Mouse (Mus musculus) liver, embryonic 14.5 days (tissue): ENCODE measurements around the gene Rbfox1. TPM values are rescaled to one million over a fixed set of nuclear protein-coding genes. Genes with fewer than 3 reads are reported as not detected.

ENCODE experiments used
- ATAC-seq: fragments of 200-750 bp; cut with Nextera tagmentation; 2 replicates; pipeline ENCODE4 v1.8.0; 2017; ENCODE audit warnings: moderate number of reproducible peaks, mild to moderate bottlenecking, moderate library complexity; ENCODE audit not compliant: insufficient read depth
- DNase-seq, 3 experiments: peaks; one replicate each; pipeline ENCODE4 v3.0.0-alpha.2; 2012 to 2013; ENCODE audit warnings: low read depth in 3 of 3, low spot score in 3 of 3
- H3K27ac ChIP-seq: fragments of 300-500 bp; sonication (generic); 2 replicates; pipeline ENCODE4 v1.5.1; 2014; ENCODE audit warnings: moderate library complexity, mild to moderate bottlenecking, control low read depth, inconsistent platforms
- H3K27me3 ChIP-seq: fragments of 300-500 bp; sonication (generic); 2 replicates; pipeline ENCODE4 v1.6.1; 2014; ENCODE audit warnings: mild to moderate bottlenecking, low read length, moderate library complexity; ENCODE audit not compliant: control insufficient read depth, insufficient read depth
- H3K36me3 ChIP-seq: fragments of 300-500 bp; sonication (generic); replicated peaks from 2 replicates; pipeline ENCODE4 v1.6.1; 2014; ENCODE audit warnings: low read depth; ENCODE audit not compliant: control insufficient read depth, insufficient read depth
- H3K4me1 ChIP-seq, 2 experiments: fragments of 200-500 bp in 1 of 2; fragments of 300-500 bp in 1 of 2; sonication (generic) in 1 of 2; replicated peaks; 2 replicates each; pipeline ENCODE4 v1.6.1; 2012 to 2014; ENCODE audit warnings: antibody characterized with exemption in 1 of 2, inconsistent platforms in 1 of 2, low read length in 1 of 2; ENCODE audit not compliant: control insufficient read depth in 2 of 2, insufficient read depth in 2 of 2
- H3K4me2 ChIP-seq: fragments of 300-500 bp; sonication (generic); 2 replicates; pipeline ENCODE4 v1.6.1; 2014; ENCODE audit warnings: low read depth, mild to moderate bottlenecking, control low read depth, moderate library complexity
- H3K4me3 ChIP-seq, 2 experiments: fragments of 200-500 bp in 1 of 2; fragments of 300-500 bp in 1 of 2; sonication (generic) in 1 of 2; 2 replicates each; pipeline ENCODE4 v1.5.1; 2012 to 2014; ENCODE audit warnings: low read depth in 2 of 2, low read length in 2 of 2, mild to moderate bottlenecking in 2 of 2, control low read depth in 1 of 2, inconsistent platforms in 1 of 2, moderate library complexity in 1 of 2; ENCODE audit not compliant: insufficient read depth in 1 of 2
- H3K9ac ChIP-seq: fragments of 300-500 bp; sonication (generic); replicated peaks from 2 replicates; pipeline ENCODE4 v1.6.1; 2014; ENCODE audit warnings: mild to moderate bottlenecking, control low read depth, moderate library complexity
- H3K9me3 ChIP-seq: fragments of 300-500 bp; sonication (generic); 2 replicates; pipeline ENCODE4 v1.6.1; 2016; ENCODE audit warnings: low read length, mixed read lengths; ENCODE audit not compliant: control insufficient read depth
- CTCF ChIP-seq: IDR thresholded peaks from 2 replicates; pipeline ENCODE4 v1.5.1; 2016; ENCODE audit warnings: antibody characterized with exemption, low read depth, control low read depth
- EP300 ChIP-seq: IDR thresholded peaks from 2 replicates; pipeline ENCODE4 v1.6.1; 2016; ENCODE audit warnings: antibody characterized with exemption, low read depth
- WGBS: fragments of 180-500 bp; shearing (Covaris S2); extraction: QIAGEN DNeasy Blood & Tissue Kit; methylation state at CpG from one replicate; pipeline ENCODE4 v1.1.7; 2014; ENCODE audit not compliant: insufficient replicate concordance; 5-methylcytosine and 5-hydroxymethylcytosine counted together
- polyA plus RNA-seq, 2 experiments: library from polyadenylated mRNA; depleted of rRNA in 1 of 2; stranded (reverse) in 1 of 2; unstranded in 1 of 2; fragments of >200 nt; fragmentation: Nextera tagmentation in 1 of 2; extraction: Ambion mirVana in 1 of 2; gene quantifications; 2 replicates each; pipeline versions ENCODE4 v1.2.1 to v1.2.3; 2012 to 2014

Rbfox1 gene
- polyA plus RNA-seq, 2 experiments, result 0.02 TPM; not detected in 1

- H3K36me3 ChIP-seq, result no peaks in the 10 kb centered on the region
- H3K4me3 ChIP-seq, result no peak overlapping the region
- H3K4me2 ChIP-seq, result no peak overlapping the region
- no peak for DNase-seq
- 22% methylated on average over 1 of the region's 1 CpGs for WGBS
- H3K9ac ChIP-seq, result no peak overlapping the region
- TF ChIP-seq EP300 (no peak), CTCF (no peak)
- no peaks in the 10 kb centered on the region for H3K4me1 ChIP-seq
- H3K27me3 ChIP-seq, result no peaks in the 10 kb centered on the region
- no peaks in the 10 kb centered on the region for H3K9me3 ChIP-seq
- ATAC-seq, result no peak
- no peak overlapping the region for H3K27ac ChIP-seq
Observed at GRCm38 (mm10) chr16:6640330-6640729, 755.2 kb downstream of the Rbfox1 start.

GRCm38 (mm10) chr16:6646941-6647340 lies 761.8 kb downstream of the Rbfox1 start:
- no peak for TF ChIP-seq EP300
- TF ChIP-seq CTCF, result no peak
- no peaks in the 10 kb centered on the region for H3K27me3 ChIP-seq
- no peak for ATAC-seq
- H3K27ac ChIP-seq, result no peak overlapping the region
- H3K4me3 ChIP-seq, result no peak overlapping the region
- H3K4me2 ChIP-seq, result no peak overlapping the region
- H3K9me3 ChIP-seq, result no peaks in the 10 kb centered on the region
- no peaks in the 10 kb centered on the region for H3K36me3 ChIP-seq
- no peak for DNase-seq
- WGBS, result 62% methylated on average over 5 of the region's 5 CpGs
- no peak overlapping the region for H3K9ac ChIP-seq
- H3K4me1 ChIP-seq, result no peaks in the 10 kb centered on the region

GRCm38 (mm10) chr16:6648753-6649152 lies 763.6 kb downstream of the Rbfox1 start:
- ATAC-seq, result no peak
- no peak for DNase-seq
- H3K9me3 ChIP-seq, result no peaks in the 10 kb centered on the region
- TF ChIP-seq EP300 (no peak), CTCF (no peak)
- no peak overlapping the region for H3K4me3 ChIP-seq
- H3K4me1 ChIP-seq, result no peaks in the 10 kb centered on the region
- H3K27ac ChIP-seq, result no peak overlapping the region
- no peak overlapping the region for H3K4me2 ChIP-seq
- no peaks in the 10 kb centered on the region for H3K27me3 ChIP-seq
- H3K36me3 ChIP-seq, result no peaks in the 10 kb centered on the region
- H3K9ac ChIP-seq, result no peak overlapping the region
- 36% methylated on average over 1 of the region's 1 CpGs for WGBS

- no peaks in the 10 kb centered on the region for H3K4me1 ChIP-seq
- no peak overlapping the region for H3K4me3 ChIP-seq
- no peak for TF ChIP-seq EP300
- TF ChIP-seq CTCF, result no peak
- no peaks in the 10 kb centered on the region for H3K36me3 ChIP-seq
- 45% methylated on average over 2 of the region's 2 CpGs for WGBS
- H3K9me3 ChIP-seq, result no peaks in the 10 kb centered on the region
- H3K27ac ChIP-seq, result no peak overlapping the region
- H3K9ac ChIP-seq, result no peak overlapping the region
- ATAC-seq (no peak), DNase-seq (no peak)
- H3K27me3 ChIP-seq, result no peaks in the 10 kb centered on the region
- H3K4me2 ChIP-seq, result no peak overlapping the region
Observed at GRCm38 (mm10) chr16:6658594-6658993, 773.4 kb downstream of the Rbfox1 start.

- Histone ChIP-seq H3K9ac (no peak overlapping the region), H3K4me1 (no peaks in the 10 kb centered on the region), H3K27me3 (no peaks in the 10 kb centered on the region), H3K27ac (no peak overlapping the region), H3K9me3 (no peaks in the 10 kb centered on the region), H3K4me3 (no peak overlapping the region), H3K36me3 (no peaks in the 10 kb centered on the region), H3K4me2 (no peak overlapping the region)
- TF ChIP-seq EP300 (no peak), CTCF (no peak)
- ATAC-seq (no peak), DNase-seq (no peak)
- 43% methylated on average over 1 of the region's 1 CpGs for WGBS
Observed at GRCm38 (mm10) chr16:6686076-6686757, 801.1 kb downstream of the Rbfox1 start.
